Mouse (Mus musculus) left cerebral cortex, postnatal 36 days (tissue): ENCODE data around the gene Phf6. TPM values are rescaled to one million over a fixed set of nuclear protein-coding genes. Genes with fewer than 3 reads are reported as not detected.
"Not testable (repeated sequence)": the region's sequence is repeated elsewhere in the genome, so short reads cannot be mapped to it uniquely, and the experiment has no call there.

Experiments
- DNase-seq, 2 experiments: peaks; one replicate each; pipeline ENCODE4 v3.0.0; 2021 to 2022; ENCODE audit warnings: low spot score in 2 of 2, mixed read lengths in 1 of 2
- intact Hi-C: fragments of 180-260 bp; cut with DNase I; formaldehyde crosslinking; loops from one replicate; pipeline ENCODE4 v1.15.1; 2025
- total RNA-seq, 2 experiments: library from RNA; stranded (reverse); gene quantifications; 2 replicates each; pipeline ENCODE4 v1.2.3; 2021

Phf6 gene
- total RNA-seq, result 10 to 100 TPM; 16.9 to 19.5 TPM

DNA sequence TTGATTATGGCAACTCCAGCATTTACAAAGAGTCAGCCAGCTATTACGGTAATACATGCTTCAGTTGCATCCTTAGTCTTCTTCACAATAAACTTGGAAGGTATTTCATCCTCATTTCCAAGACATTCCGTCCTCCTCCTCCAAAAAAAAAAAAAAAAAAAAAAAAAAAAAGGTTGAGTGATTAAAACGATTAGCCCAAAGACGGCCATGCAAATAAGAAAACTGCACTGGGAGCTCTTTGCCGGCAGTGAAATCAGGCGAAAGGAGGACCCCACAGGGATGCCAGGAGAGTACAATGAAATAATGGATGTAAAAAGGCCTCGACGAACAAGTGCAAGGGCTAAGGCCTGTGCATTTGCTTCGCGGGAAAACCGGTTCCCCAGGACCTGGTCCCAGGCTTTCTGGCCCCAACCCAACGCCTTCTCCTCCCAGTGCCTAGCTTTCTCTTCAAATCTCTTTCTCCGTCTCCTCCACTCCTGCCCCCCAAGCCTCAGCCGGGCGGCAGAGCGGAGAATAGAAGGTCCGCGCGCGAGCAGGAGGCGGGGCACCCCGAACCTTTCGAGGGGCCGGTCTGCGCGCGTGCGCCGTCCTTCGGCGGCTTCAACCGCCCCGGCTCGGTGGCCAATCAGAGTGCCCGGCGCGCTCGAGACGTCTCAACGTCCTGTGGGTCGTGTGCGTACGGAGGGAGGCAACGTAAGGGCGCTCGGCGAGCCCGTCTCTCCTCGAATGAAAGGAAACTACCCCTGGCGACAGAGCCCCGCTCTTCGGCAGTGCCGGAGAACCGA is at the start of gene Phf6:
Phf6 (plus strand) TSS at position 680 of the 785 bp plus-strand sequence.
- intact Hi-C loops, result no loop called here
- DNase-seq, result peak; percentile 87 to 89

GRCm38 (mm10) chrX:52864126-52864525 is 47.9 kb upstream of the Phf6 start:
- DNase-seq, result no peak
- intact Hi-C loops, result loop anchor here (2.0 kb wide), 1 partner anchor 71 kb away; no protein-coding TSS in a partner anchor

DNA sequence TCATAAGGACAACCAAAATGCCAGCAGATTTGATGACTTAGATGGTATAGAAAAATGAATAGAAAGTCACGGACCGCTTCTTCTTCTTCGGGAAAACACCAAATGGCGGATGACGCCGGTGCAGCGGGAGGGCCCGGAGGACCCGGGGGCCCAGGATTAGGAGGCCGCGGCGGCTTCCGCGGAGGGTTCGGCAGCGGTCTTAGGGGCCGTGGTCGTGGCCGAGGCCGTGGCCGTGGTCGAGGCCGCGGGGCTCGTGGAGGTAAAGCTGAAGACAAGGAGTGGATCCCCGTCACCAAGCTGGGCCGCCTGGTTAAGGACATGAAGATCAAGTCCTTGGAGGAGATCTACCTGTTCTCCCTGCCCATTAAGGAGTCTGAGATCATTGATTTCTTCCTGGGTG is 13.6 kb upstream of the Phf6 start:
- intact Hi-C loops, DNase-seq: not testable (repeated sequence)

GRCm38 (mm10) chrX:52912372-52912728 is 284 bp downstream of the Phf6 start:
- intact Hi-C loops, result no loop called here
- no peak for DNase-seq

DNA sequence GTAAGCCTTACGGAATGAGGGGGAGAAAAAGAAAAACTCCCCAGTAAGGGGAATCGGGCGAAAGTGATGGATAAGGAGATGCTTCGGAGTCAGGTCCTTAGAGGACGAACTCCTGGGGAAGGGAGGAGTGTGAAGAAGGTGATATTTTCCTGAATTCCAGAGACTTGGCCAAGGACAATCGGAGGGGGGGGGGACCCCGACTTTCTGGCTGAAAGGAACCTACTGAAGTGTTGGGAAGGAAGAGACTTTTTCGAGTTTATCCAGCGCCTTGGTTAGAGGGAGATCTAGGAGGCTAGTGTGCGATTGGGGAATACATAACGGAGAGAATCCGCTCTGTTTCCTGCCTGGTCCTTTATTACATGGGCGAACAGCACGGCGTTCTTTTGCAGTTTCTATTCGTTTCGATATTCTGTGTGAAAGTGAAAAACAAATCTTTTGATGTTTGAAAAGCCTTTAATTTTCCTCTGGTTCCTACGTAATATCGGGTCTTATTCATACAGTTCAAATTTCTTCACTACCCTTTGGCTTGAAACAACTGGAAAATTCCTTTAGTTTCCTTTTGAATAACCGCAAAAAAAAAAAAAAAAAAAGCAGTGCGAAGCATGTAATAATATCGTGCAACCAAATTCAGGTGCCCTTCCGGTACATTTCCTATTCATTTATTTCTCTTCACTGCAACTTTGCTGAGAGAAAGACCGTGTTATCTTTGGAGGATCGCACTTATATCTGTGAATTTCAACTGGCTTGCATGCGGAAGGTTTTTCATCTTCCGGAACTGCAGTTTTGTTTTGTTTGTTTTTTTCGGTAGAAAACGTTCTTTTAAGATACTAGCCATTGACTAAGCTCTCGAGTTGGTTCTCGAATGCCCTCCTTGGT is 998 bp downstream of the Phf6 start:
- intact Hi-C loops, result no loop called here
- DNase-seq, result no peak

GRCm38 (mm10) chrX:52913856-52914255 is 1.8 kb downstream of the Phf6 start:
- intact Hi-C loops, result no loop called here
- no peak for DNase-seq

GRCm38 (mm10) chrX:52914705-52915104 is 2.6 kb downstream of the Phf6 start:
- DNase-seq, result no peak
- intact Hi-C loops, result no loop called here

DNA sequence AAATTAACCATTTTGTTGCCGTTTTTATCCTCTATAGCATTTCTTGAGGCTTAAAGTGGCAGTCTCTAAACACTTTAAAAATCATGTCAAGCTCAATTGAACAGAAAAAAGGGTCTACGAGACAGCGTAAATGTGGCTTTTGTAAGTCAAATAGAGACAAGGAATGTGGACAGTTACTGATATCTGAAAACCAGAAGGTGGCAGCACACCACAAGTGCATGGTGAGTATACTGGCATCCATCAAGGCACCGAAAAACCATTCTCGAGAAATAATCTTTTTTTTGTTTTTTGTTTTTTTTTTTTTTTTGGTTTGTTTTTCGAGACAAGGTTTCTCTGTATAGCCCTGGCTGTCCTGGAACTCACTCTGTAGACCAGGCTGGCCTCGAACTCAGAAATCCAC is 4.5 kb downstream of the Phf6 start:
- intact Hi-C loops, result no loop called here
- DNase-seq, result no peak

- no peak for DNase-seq
- intact Hi-C loops, result no loop called here
Observed at GRCm38 (mm10) chrX:52926726-52927125, 14.7 kb downstream of the Phf6 start.

DNA sequence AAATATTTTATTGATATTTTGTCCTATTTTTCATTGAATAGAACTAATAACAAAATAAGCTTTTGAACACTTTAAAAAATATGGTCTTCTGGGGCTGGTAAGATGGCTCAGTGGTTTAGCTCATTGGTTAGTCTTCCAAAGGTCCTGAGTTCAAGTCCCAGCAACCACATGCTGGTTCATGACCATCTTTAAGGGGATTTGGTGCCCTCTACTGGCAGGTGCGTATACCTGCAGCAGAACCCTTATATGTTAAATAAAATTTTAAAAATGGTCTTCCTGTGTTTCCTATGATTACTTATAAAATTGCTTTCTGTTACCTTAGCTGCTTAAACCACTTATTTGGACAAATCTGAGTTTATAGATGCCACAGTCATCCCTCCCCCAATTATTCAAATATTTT is 16.8 kb downstream of the Phf6 start:
- no peak for DNase-seq
- intact Hi-C loops, result no loop called here

DNA sequence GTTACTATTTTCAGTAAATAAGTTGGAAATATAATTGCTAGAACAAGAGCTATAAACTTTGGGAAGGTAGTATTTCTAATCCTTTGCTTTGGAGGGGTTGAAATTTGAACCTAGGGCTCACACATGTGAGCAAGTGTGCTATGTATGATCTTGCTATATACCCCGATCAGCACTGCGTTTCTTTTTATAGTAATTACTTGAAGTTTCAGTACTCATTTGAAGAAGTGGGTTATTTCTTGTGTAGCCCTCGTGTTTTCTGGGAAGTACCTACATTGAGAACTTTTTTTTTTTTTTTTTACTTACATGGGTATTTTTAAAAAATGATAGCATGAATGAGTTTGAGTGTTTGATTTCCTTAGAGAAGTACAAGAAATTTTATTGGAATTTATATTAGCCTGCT is 17.7 kb downstream of the Phf6 start:
- intact Hi-C loops, result no loop called here
- no peak for DNase-seq

DNA sequence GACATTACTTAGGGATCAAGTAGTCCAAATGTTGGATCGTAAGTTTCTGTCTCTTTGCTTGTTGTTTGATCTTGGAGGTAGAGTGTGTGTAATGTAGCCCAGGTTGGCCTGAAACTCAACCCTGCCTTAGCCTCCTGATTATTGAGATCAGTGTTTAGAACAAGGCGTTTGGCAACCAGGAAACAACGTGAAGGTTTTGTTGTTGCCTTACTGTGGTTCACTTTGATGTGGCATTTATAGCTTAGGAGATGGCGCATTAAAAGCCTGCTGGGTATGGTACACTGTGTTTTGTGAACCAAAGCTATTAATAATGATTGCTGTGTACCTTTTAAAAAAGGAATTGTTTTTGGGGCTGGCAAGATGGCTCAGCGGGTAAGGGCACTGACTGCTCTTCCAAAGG is 18.1 kb downstream of the Phf6 start:
- intact Hi-C loops, result no loop called here
- no peak for DNase-seq

GRCm38 (mm10) chrX:52932161-52932560 is 20.1 kb downstream of the Phf6 start:
- DNase-seq, result no peak
- intact Hi-C loops, result no loop called here

- intact Hi-C loops, result loop anchor here (2.0 kb wide), 1 partner anchor 70 kb away; no protein-coding TSS in a partner anchor
- DNase-seq, result no peak
Observed at GRCm38 (mm10) chrX:52934496-52934895, 22.4 kb downstream of the Phf6 start.

- DNase-seq, result no peak
- intact Hi-C loops, result no loop called here
Observed at GRCm38 (mm10) chrX:52945509-52945908, 33.4 kb downstream of the Phf6 start.

DNA sequence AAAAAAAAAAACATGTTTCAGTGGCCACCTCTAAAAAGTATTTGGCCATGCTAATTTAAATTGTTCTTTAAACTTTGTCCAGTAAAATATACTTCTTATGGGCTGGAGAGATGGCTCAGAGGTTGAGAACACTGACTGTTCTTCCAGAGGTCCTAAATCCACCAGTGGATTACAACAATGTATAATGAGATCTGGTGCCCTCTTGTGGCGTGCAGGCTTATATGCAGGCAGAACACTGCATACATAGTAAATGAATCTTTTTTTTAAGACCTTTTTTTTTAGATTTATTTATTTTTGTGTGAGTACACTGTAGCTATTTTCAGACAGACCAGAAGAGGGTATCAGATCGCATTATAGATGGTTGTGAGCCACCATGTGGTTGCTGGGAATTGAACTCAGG is 37.6 kb downstream of the Phf6 start:
- no peak for DNase-seq
- intact Hi-C loops, result no loop called here

- intact Hi-C loops, result no loop called here
- no peak for DNase-seq
Observed at GRCm38 (mm10) chrX:52956942-52957341, 44.9 kb downstream of the Phf6 start.

GRCm38 (mm10) chrX:52961559-52962110 is 49.6 kb downstream of the Phf6 start:
- intact Hi-C loops, result no loop called here
- no peak for DNase-seq

DNA sequence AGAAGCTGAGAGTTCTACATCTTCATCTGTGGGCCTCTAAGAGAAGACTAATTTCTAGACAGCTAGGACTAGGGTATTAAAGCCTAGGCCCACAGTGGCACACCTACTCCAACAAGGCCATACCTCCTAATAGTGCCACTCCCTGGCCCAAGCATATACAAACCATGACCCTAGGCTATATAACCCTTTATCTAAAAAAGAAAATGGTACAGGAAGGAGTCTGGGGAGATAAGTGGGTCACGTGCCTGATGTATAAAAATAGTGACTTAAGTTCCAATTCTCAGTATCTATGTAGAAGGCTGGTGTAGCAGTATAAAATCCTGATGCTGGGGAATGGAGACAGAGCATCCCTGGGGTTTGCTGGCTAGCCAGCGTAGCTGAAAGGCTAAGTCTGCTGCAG is 53.1 kb downstream of the Phf6 start:
- intact Hi-C loops, result no loop called here
- DNase-seq, result no peak

DNA sequence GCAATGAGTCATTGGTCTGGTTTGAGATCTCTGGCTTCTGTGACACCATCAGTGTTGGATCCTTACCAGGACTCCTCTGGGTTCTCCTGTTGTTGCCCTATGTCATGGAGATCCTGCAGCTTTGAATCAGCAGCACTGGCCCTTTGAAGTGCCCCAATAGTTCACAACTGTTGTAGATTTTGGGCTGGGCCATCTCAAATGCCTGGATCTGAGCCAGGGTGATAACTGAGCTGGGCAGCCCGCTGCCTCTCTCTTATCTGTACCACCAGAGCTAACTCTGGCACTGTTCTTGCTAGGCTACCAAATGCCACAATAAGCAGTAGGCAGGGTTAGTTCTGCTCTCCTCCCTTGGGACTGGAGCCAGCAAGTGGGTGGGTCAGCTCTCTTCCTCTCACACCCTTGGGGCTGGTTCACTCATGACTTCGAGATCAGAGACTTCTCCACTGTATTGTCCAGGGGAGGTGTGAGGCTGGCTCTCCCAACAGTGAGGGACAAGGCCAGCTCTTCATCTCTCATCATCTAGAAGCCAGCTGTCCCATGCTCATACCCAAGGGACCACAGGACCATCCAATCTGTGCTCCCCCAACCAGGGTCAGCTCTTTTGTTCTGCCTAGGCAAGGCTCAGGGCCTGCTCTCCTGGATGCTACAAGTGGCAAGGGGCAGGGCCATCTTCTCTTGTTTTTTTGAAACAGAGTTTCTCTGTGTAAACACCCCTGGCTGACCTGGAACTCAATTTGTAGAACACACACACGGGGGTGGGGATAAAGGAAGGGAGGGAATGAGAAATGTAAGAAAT is 59.3 kb downstream of the Phf6 start:
- no peak for DNase-seq
- intact Hi-C loops, result no loop called here
